Mouse (Mus musculus) small intestine, adult 2 months (tissue): ENCODE results near the gene Foxc2.

Source experiments
- CTCF ChIP-seq: fragments of 200-500 bp; IDR thresholded peaks from 2 replicates; pipeline ENCODE4 v1.5.1; 2012; ENCODE audit warnings: low read depth, mild to moderate bottlenecking, control low read depth, inconsistent platforms, low read length, moderate library complexity, mixed read lengths; ENCODE audit not compliant: insufficient replicate concordance, insufficient read length; ENCODE audit errors: extremely low read depth
- POLR2A ChIP-seq: fragments of 200-500 bp; IDR thresholded peaks from 2 replicates; pipeline ENCODE4 v1.6.1; 2012; ENCODE audit warnings: low read depth, mild to moderate bottlenecking, control low read depth, inconsistent platforms, low read length, moderate library complexity

GRCm38 (mm10) chr8:121092141-121092540, 23.8 kb upstream of the Foxc2 start:
- TF ChIP-seq CTCF (no peak), POLR2A (no peak)
